24 mouse cellular contexts compared by ENCODE assay signal in genomic region chr9:101518137-101518536, GRCm38 (mm10).
DNase-seq lines count a peak whose midpoint lies in the region; ATAC-seq and TF ChIP-seq lines count a peak whose summit lies in the region.
"Had no signal": no experiment of that assay in that cellular context is flagged by ENCODE, and none has a peak within 500 bp of the region (broad histone marks: within the 10 kb centered on the region; RNA-seq: fewer than 3 reads in every experiment).

No protein-coding gene starts in this region.

- intact Hi-C loops in heart, postnatal 14 days (cut with DNase I): no loop called here

- DNase-seq in cerebellum, postnatal 10 days: peak; percentile 41 to 58
- DNase-seq in cerebellum, adult 2 months: no peak
- peak; percentile 3 to 21 for DNase-seq in heart, postnatal 14 days
- peak; percentile 4 for DNase-seq in layer of hippocampus, adult 9-11 months
- no peak for DNase-seq in layer of hippocampus, postnatal 25 days (ENCODE audit: extremely low spot score in 1 of 2, low spot score in 1 of 2)
- DNase-seq in midbrain, postnatal 0 days (ENCODE audit: low spot score): peak; percentile 9
- DNase-seq: adrenal gland, postnatal 25 days; cerebellum, adult 11 months; cerebellum, postnatal 36 days; gastrocnemius, postnatal 36 days; kidney, postnatal 36 days; liver; lung, postnatal 10 days; thymus, adult 2 months; thymus, postnatal 4 days had no signal

- WGBS in cerebellum, adult 2 months: 29% methylated on average over 7 of the region's 7 CpGs
- 40% methylated on average over 7 of the region's 7 CpGs for WGBS in heart, embryonic 11.5 days (ENCODE audit: insufficient replicate concordance)
- WGBS in midbrain, postnatal 0 days: 35% methylated on average over 7 of the region's 7 CpGs
- WGBS in midbrain, embryonic 15.5 days: 31% methylated on average over 7 of the region's 7 CpGs

- no peaks in the 10 kb centered on the region for H3K27me3 ChIP-seq in cerebellum, adult 2 months (ENCODE audit: control insufficient read depth, insufficient read depth, low read length)
- H3K27me3 ChIP-seq in heart, embryonic 11.5 days (ENCODE audit: control insufficient read depth, insufficient read depth, low read length): no peaks in the 10 kb centered on the region
- H3K27me3 ChIP-seq in midbrain, postnatal 0 days (ENCODE audit: insufficient read depth, low read length): no peaks in the 10 kb centered on the region
- no peaks in the 10 kb centered on the region for H3K27me3 ChIP-seq in midbrain, embryonic 15.5 days (replicated peaks)
- H3K27me3 ChIP-seq: kidney, embryonic 15.5 days had no signal

- no peaks in the 10 kb centered on the region; the same call in 1 of the 2 replicates for H3K4me1 ChIP-seq in cerebellum, adult 2 months (ENCODE audit: control insufficient read depth, insufficient read depth, low read length)
- no peaks in the 10 kb centered on the region for H3K4me1 ChIP-seq in heart, embryonic 11.5 days (ENCODE audit: control insufficient read depth, insufficient read depth, low read length)
- no peaks in the 10 kb centered on the region for H3K4me1 ChIP-seq in midbrain, postnatal 0 days (ENCODE audit: insufficient read depth, low read length)
- no peaks in the 10 kb centered on the region; the same call in 1 of the 2 replicates for H3K4me1 ChIP-seq in midbrain, embryonic 15.5 days
- H3K4me1 ChIP-seq: kidney, embryonic 15.5 days; limb, embryonic 10.5 days had no signal

- H3K4me3 ChIP-seq in cerebellum, adult 2 months (replicated peaks; ENCODE audit: insufficient read depth, low read depth, low read length): no peak overlapping the region
- no peak overlapping the region for H3K4me3 ChIP-seq in heart, embryonic 11.5 days (ENCODE audit: low read depth, low read length)
- no peak overlapping the region for H3K4me3 ChIP-seq in midbrain, postnatal 0 days (ENCODE audit: low read depth, low read length)
- no peak overlapping the region for H3K4me3 ChIP-seq in midbrain, embryonic 15.5 days
- H3K4me3 ChIP-seq: heart, adult 2 months; kidney, embryonic 15.5 days; left cerebral cortex, adult 2 months; limb, embryonic 10.5 days had no signal

- H3K9me3 ChIP-seq in heart, embryonic 11.5 days (replicated peaks; ENCODE audit: control insufficient read depth, low read length): no peaks in the 10 kb centered on the region
- no peaks in the 10 kb centered on the region for H3K9me3 ChIP-seq in midbrain, postnatal 0 days (ENCODE audit: low read length)
- H3K9me3 ChIP-seq in midbrain, embryonic 15.5 days: no peaks in the 10 kb centered on the region
- H3K9me3 ChIP-seq: kidney, embryonic 15.5 days; limb, embryonic 10.5 days had no signal

- H3K9ac ChIP-seq in heart, embryonic 11.5 days (ENCODE audit: low read depth, low read length): no peak overlapping the region
- H3K9ac ChIP-seq in midbrain, postnatal 0 days (replicated peaks; ENCODE audit: low read length, poor library complexity, severe bottlenecking): no peak overlapping the region
- no peak overlapping the region for H3K9ac ChIP-seq in midbrain, embryonic 15.5 days
- H3K9ac ChIP-seq: kidney, embryonic 15.5 days had no signal

- no peak overlapping the region for H3K27ac ChIP-seq in cerebellum, adult 2 months (ENCODE audit: insufficient read depth, low read length)
- H3K27ac ChIP-seq in heart, embryonic 11.5 days (ENCODE audit: low read depth, low read length): no peak overlapping the region
- H3K27ac ChIP-seq in midbrain, postnatal 0 days (ENCODE audit: low read depth, low read length): no peak overlapping the region
- no peak overlapping the region for H3K27ac ChIP-seq in midbrain, embryonic 15.5 days
- H3K27ac ChIP-seq: heart, adult 2 months; kidney, embryonic 15.5 days; left cerebral cortex, adult 2 months; limb, embryonic 10.5 days; stomach, postnatal 0 days had no signal

- TF ChIP-seq CTCF in cerebellum, adult 2 months (IDR thresholded peaks at IDR 0.05; ENCODE audit: borderline replicate concordance, insufficient read depth, low read depth, low read length): no peak
- TF ChIP-seq CTCF in midbrain, postnatal 0 days (IDR thresholded peaks at IDR 0.05): no peak

- ATAC-seq in heart, embryonic 11.5 days (replicated peaks; ENCODE audit: insufficient number of reproducible peaks, low FRiP score, low TSS enrichment): no peak
- no peak for ATAC-seq in midbrain, postnatal 0 days (ENCODE audit: low FRiP score)
- no peak for ATAC-seq in midbrain, embryonic 15.5 days (replicated peaks)
- ATAC-seq: intestine, postnatal 0 days had no signal

- TF ChIP-seq POLR2A in cerebellum, adult 2 months (IDR thresholded peaks at IDR 0.05; ENCODE audit: borderline replicate concordance, insufficient read depth, low read length): no peak

- H3K4me2 ChIP-seq in heart, embryonic 11.5 days: no peak overlapping the region
- no peak overlapping the region for H3K4me2 ChIP-seq in midbrain, postnatal 0 days (ENCODE audit: low read depth, low read length, poor library complexity, severe bottlenecking)
- no peak overlapping the region for H3K4me2 ChIP-seq in midbrain, embryonic 15.5 days
- H3K4me2 ChIP-seq: kidney, embryonic 15.5 days; midbrain, embryonic 11.5 days had no signal

- no peaks in the 10 kb centered on the region for H3K36me3 ChIP-seq in heart, embryonic 11.5 days (ENCODE audit: control insufficient read depth, insufficient read depth, low read length)
- H3K36me3 ChIP-seq in midbrain, postnatal 0 days (ENCODE audit: insufficient read depth, low read length): no peaks in the 10 kb centered on the region
- H3K36me3 ChIP-seq in midbrain, embryonic 15.5 days (replicated peaks): no peaks in the 10 kb centered on the region
- H3K36me3 ChIP-seq: kidney, embryonic 15.5 days; limb, embryonic 10.5 days had no signal

Comparison
In these comparisons a context has a peak if more than half of its experiments do, and no peak if none do; other contexts are left out.
1. DNase-seq: peak in cerebellum, postnatal 10 days (2 of 2), heart, postnatal 14 days (2 of 2), layer of hippocampus, adult 9-11 months (single experiment) and midbrain, postnatal 0 days (single experiment); none in cerebellum, adult 2 months (0 of 2) and layer of hippocampus, postnatal 25 days (0 of 2).